Mouse (Mus musculus) forebrain, embryonic 14.5 days (tissue): ENCODE results near the gene Ddt. TPM values are rescaled to one million over a fixed set of nuclear protein-coding genes. Genes with fewer than 3 reads are reported as not detected.
"Not testable (repeated sequence)": the region's sequence is repeated elsewhere in the genome, so short reads cannot be mapped to it uniquely, and the experiment has no call there.

Source experiments
- ATAC-seq: fragments of 200-750 bp; cut with Nextera tagmentation; 2 replicates; pipeline ENCODE4 v1.8.0; 2017; ENCODE audit warnings: mild to moderate bottlenecking, moderate library complexity
- DNase-seq: peaks from one replicate; pipeline ENCODE4 v3.0.0-alpha.2; 2015; ENCODE audit warnings: low spot score
- H3K27ac ChIP-seq: fragments of 300-500 bp; sonication (generic); 2 replicates; pipeline ENCODE4 v1.5.1; 2014; ENCODE audit warnings: low read depth, mild to moderate bottlenecking, control low read depth, low read length, moderate library complexity
- H3K27me3 ChIP-seq: fragments of 300-500 bp; sonication (generic); replicated peaks from 2 replicates; pipeline ENCODE4 v1.6.1; 2014; ENCODE audit warnings: low read length, control low read depth, mixed read lengths; ENCODE audit not compliant: control insufficient read depth, insufficient read depth
- H3K36me3 ChIP-seq: fragments of 300-500 bp; sonication (generic); 2 replicates; pipeline ENCODE4 v1.6.1; 2014; ENCODE audit warnings: low read length, control low read depth; ENCODE audit not compliant: control insufficient read depth, insufficient read depth
- H3K4me1 ChIP-seq: fragments of 300-500 bp; sonication (generic); 2 replicates; pipeline ENCODE4 v1.6.1; 2014; ENCODE audit warnings: antibody characterized with exemption, low read length, control low read depth; ENCODE audit not compliant: control insufficient read depth, insufficient read depth
- H3K4me2 ChIP-seq: fragments of 300-500 bp; sonication (generic); 2 replicates; pipeline ENCODE4 v1.6.1; 2014; ENCODE audit warnings: mild to moderate bottlenecking, control low read depth, low read length
- H3K4me3 ChIP-seq: fragments of 300-500 bp; sonication (generic); 2 replicates; pipeline ENCODE4 v1.5.1; 2014; ENCODE audit warnings: low read depth, low read length, control low read depth
- H3K9ac ChIP-seq: fragments of 300-500 bp; sonication (generic); 2 replicates; pipeline ENCODE4 v1.6.1; 2014; ENCODE audit warnings: mild to moderate bottlenecking, low read length, control low read depth, moderate library complexity
- H3K9me3 ChIP-seq: fragments of 300-500 bp; sonication (generic); replicated peaks from 2 replicates; pipeline ENCODE4 v1.6.1; 2016; ENCODE audit warnings: low read length, control low read depth, mixed read lengths; ENCODE audit not compliant: control insufficient read depth
- WGBS: fragments of 180-500 bp; shearing (Covaris S2); extraction: QIAGEN DNeasy Blood & Tissue Kit; methylation state at CpG from one replicate; pipeline ENCODE4 v1.1.7; 2014; 5-methylcytosine and 5-hydroxymethylcytosine counted together
- polyA plus RNA-seq: library from polyadenylated mRNA; unstranded; fragments of >200 nt; fragmentation: Nextera tagmentation; extraction: Ambion mirVana; gene quantifications from 2 replicates; pipeline ENCODE4 v1.2.1, GENCODE M21; 2014

The Ddt gene
- polyA plus RNA-seq, 1 experiment from 2014 or later: 79.7 TPM

- peaks cover 10% of the 10 kb centered on the region; the same call in 1 of the 2 replicates for H3K27me3 ChIP-seq
- 79% methylated on average over 2 of the region's 2 CpGs for whole genome bisulfite sequencing
Observed at GRCm38 (mm10) chr10:75777885-75778284, 4.7 kb upstream of the Ddt start.

GRCm38 (mm10) chr10:75776562-75776961, 3.3 kb upstream of the Ddt start:
- 89% methylated on average over 6 of the region's 6 CpGs for WGBS
- ATAC-seq (no peak), DNase-seq (no peak)
- H3K27ac ChIP-seq: no peak overlapping the region
- peaks cover 12% of the 10 kb centered on the region; the same call in 1 of the 2 replicates for H3K4me1 ChIP-seq
- H3K4me2 ChIP-seq: no peak overlapping the region
- no peak overlapping the region for H3K9ac ChIP-seq
- no peaks in the 10 kb centered on the region for H3K36me3 ChIP-seq
- peaks cover 10% of the 10 kb centered on the region; the same call in 1 of the 2 replicates for H3K27me3 ChIP-seq
- H3K9me3 ChIP-seq: no peaks in the 10 kb centered on the region
- H3K4me3 ChIP-seq: no peak overlapping the region

More at GRCm38 (mm10) chr10:75777885-75778284, 4.7 kb upstream of the Ddt start:
- Histone ChIP-seq H3K9ac (no peak overlapping the region), H3K9me3 (no peaks in the 10 kb centered on the region), H3K4me1 (peaks cover 9% of the 10 kb centered on the region; the same call in 1 of the 2 replicates), H3K36me3 (no peaks in the 10 kb centered on the region), H3K27ac (no peak overlapping the region), H3K4me3 (no peak overlapping the region), H3K4me2 (no peak overlapping the region)
- ATAC-seq: no peak
- no peak for DNase-seq

GRCm38 (mm10) chr10:75774587-75774986, 1.4 kb upstream of the Ddt start:
- DNase-seq (no peak), ATAC-seq (no peak)
- H3K4me1 ChIP-seq: peaks cover 3% of the 10 kb centered on the region; the same call in 1 of the 2 replicates
- no peaks in the 10 kb centered on the region for H3K36me3 ChIP-seq
- no peak overlapping the region for H3K4me2 ChIP-seq
- H3K27ac ChIP-seq: no peak overlapping the region
- H3K9ac ChIP-seq: no peak overlapping the region
- H3K27me3 ChIP-seq: peaks cover 4% of the 10 kb centered on the region; the same call in 1 of the 2 replicates
- H3K9me3 ChIP-seq: no peaks in the 10 kb centered on the region
- H3K4me3 ChIP-seq: no peak overlapping the region
- WGBS: 89% methylated on average over 9 of the region's 9 CpGs

DNA sequence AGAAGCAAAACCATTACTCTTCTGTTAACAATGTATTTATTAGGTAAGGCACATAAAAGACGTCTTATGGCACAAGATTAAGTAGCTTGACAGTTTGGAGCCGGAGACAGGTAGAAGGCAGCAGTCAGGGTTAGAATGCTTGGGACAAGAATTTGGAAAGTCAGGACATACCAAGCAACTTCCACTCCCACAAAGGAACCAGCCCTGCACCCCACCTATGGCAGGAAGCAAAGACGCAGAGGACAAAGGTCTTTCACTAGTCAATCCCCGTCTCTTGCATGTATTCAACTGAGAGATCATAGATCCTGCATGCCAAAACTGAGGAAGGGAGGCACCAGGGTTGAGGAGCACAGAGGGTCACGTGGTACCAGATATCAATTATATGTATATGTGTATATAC, 888 bp upstream of the Ddt start:
- WGBS: 86% methylated on average over 5 of the region's 5 CpGs
- no peaks in the 10 kb centered on the region for H3K36me3 ChIP-seq
- H3K9me3 ChIP-seq: no peaks in the 10 kb centered on the region
- ATAC-seq: no peak
- H3K4me1 ChIP-seq: peaks cover 3% of the 10 kb centered on the region; the same call in 1 of the 2 replicates
- no peak overlapping the region for H3K9ac ChIP-seq
- DNase-seq: no peak
- H3K27ac ChIP-seq: no peak overlapping the region
- no peaks in the 10 kb centered on the region; the same call in 1 of the 2 replicates for H3K27me3 ChIP-seq
- H3K4me3 ChIP-seq: no peak overlapping the region
- H3K4me2 ChIP-seq: no peak overlapping the region; the same call in 1 of the 2 replicates

- H3K27me3 ChIP-seq, H3K36me3 ChIP-seq, H3K9ac ChIP-seq, H3K4me2 ChIP-seq, H3K4me3 ChIP-seq, H3K27ac ChIP-seq, H3K9me3 ChIP-seq, DNase-seq, ATAC-seq, H3K4me1 ChIP-seq: not testable (repeated sequence)
- 25% methylated on average over 5 of the region's 5 CpGs for WGBS
Observed at GRCm38 (mm10) chr10:75767756-75768155, 5.5 kb downstream of the Ddt start.

- H3K27me3 ChIP-seq: no peaks in the 10 kb centered on the region
- 87% methylated on average over 6 of the region's 6 CpGs for WGBS
- no peak for ATAC-seq
Observed at GRCm38 (mm10) chr10:75766856-75767255, 6.4 kb downstream of the Ddt start.

DNA sequence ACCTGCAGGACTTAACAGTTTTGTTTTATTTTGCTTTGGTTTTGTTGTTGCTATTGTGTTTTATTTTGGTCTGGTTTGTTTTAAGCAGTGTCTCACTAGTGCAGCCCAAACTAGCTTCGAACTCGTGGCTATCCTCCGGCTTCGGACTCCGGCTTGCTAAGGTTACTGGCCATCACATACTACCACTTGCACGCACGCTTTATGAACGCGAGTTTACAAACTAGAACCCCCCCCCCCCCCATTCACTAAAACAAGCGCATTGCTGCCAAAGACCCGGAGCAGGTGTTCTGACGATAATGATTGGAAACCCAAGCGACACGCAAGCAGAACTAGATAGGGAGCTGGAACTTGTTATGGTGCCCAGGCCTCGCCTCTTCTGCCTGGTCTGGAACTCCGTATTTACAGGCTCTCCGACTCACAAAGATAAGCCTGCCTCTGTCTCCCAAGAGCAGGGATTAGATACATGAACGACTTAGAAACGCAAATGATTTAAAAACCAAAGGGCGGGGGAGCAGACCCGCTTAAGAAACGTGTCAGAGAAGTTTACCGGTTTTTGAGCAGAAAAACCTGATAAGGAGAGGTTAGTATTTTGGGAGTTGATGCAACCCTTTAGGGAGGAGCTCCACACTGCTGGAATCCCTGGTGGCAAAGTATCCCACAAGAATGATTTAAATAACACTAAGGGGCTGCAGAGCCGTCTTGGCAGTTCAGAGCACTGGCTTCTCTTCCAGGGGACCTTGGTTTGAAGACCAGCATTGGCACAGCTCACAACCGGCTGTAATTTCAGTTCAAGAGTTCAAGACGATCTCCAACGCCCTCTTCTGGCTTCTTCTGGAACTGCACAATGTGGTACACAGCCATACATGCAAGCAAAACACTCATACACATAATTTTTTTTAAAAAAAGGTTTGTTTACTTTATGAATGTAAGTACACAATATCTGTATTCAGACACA, 8.4 kb downstream of the Ddt start:
- DNase-seq: peak; percentile 87
- H3K36me3 ChIP-seq: no peaks in the 10 kb centered on the region
- 0 out of 2 replicates have a peak, but pooled peaks cover 2% of the 10 kb centered on the region for H3K9me3 ChIP-seq
- ATAC-seq: peak; percentile 57
- 0 out of 2 replicates have a peak, but pooled peaks cover 3% of the 10 kb centered on the region for H3K4me1 ChIP-seq
- H3K4me2 ChIP-seq: peak overlapping the region; percentile 65
- no peaks in the 10 kb centered on the region for H3K27me3 ChIP-seq
- peak overlapping the region; percentile 82 for H3K9ac ChIP-seq
- H3K27ac ChIP-seq: peak overlapping the region; percentile 33; the same call in 1 of the 2 replicates
- WGBS: under 1% methylated on average over 27 of the region's 27 CpGs
- peak overlapping the region; percentile 86 for H3K4me3 ChIP-seq

More at GRCm38 (mm10) chr10:75766856-75767255, 6.4 kb downstream of the Ddt start:
- H3K36me3 ChIP-seq: no peaks in the 10 kb centered on the region
- H3K4me2 ChIP-seq: no peak overlapping the region
- H3K4me1 ChIP-seq: 0 out of 2 replicates have a peak, but pooled peaks cover 3% of the 10 kb centered on the region
- no peak overlapping the region for H3K9ac ChIP-seq
- no peak for DNase-seq
- no peak overlapping the region for H3K27ac ChIP-seq
- no peaks in the 10 kb centered on the region for H3K9me3 ChIP-seq
- H3K4me3 ChIP-seq: no peak overlapping the region

- Histone ChIP-seq H3K27me3 (no peaks in the 10 kb centered on the region), H3K4me3 (peak within 1 kb of the TSS; percentile 86), H3K36me3 (no peaks in the 10 kb centered on the region), H3K9ac (peak within 1 kb of the TSS; percentile 82), H3K27ac (peak within 1 kb of the TSS; percentile 33; the same call in 1 of the 2 replicates), H3K9me3 (0 out of 2 replicates have a peak, but pooled peaks cover 2% of the 10 kb centered on the region), H3K4me1 (0 out of 2 replicates have a peak, but pooled peaks cover 3% of the 10 kb centered on the region), H3K4me2 (peak within 1 kb of the TSS; percentile 65)
- DNase-seq (peak; percentile 100), ATAC-seq (peak; percentile 100)
- WGBS: under 1% methylated on average over 51 of the region's 61 CpGs
Observed at GRCm38 (mm10) chr10:75763682-75764518, 9.3 kb downstream of the Ddt start, which contains the start of gene Cabin1. Gene Cabin1 (minus strand): TSS chr10:75764341.
